Mouse (Mus musculus): ENCODE data around the gene Gm9758. TPM values are rescaled to one million over a fixed set of nuclear protein-coding genes. Genes with fewer than 3 reads are reported as not detected.
"Not testable (repeated sequence)": the region's sequence is repeated elsewhere in the genome, so short reads cannot be mapped to it uniquely, and the experiment has no call there.

The Gm9758 gene
- not detected in 2 replicates for polyA plus RNA-seq (2012)

GRCm38 (mm10) chr5:14914799-14915198, at the start of gene Gm9758:
Gm9758 (minus strand) TSS chr5:14914899.
- H3K27me3 ChIP-seq (ENCODE audit: control insufficient read depth); H3K36me3 ChIP-seq (ENCODE audit: control insufficient read depth); H3K4me3 ChIP-seq (replicated peaks); H3K4me1 ChIP-seq (ENCODE audit: control insufficient read depth); H3K9me3 ChIP-seq (ENCODE audit: control insufficient read depth, low read length): not testable (repeated sequence)

DNA sequence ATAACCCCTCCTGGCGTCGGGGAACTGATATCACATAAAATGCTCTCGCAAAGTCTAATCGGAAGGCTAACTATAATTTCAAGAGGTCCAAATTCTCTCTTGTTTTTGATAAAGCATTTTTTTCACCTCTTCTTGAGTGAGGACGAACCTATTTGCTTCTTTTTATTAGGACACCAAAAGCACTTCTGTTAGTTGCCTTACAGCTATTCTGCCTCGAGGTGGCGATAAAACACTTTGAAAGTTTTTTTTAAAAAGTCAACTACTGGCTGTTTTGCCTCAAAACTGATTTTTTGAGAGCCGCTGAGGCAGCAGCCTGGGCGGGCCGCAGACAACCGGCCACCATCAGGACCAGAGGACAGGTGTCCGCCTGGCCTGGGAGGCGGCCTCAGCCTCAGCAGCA, 49.1 kb upstream of the Gm9758 start:
- H3K9me3 ChIP-seq (ENCODE audit: control insufficient read depth, low read length); H3K4me3 ChIP-seq (replicated peaks); H3K27me3 ChIP-seq (ENCODE audit: control insufficient read depth): not testable (repeated sequence)

GRCm38 (mm10) chr5:14961502-14961901, 46.8 kb upstream of the Gm9758 start:
- H3K36me3 ChIP-seq (ENCODE audit: control insufficient read depth); H3K4me1 ChIP-seq (ENCODE audit: control insufficient read depth); H3K27me3 ChIP-seq (ENCODE audit: control insufficient read depth); H3K9me3 ChIP-seq (ENCODE audit: control insufficient read depth, low read length); H3K4me3 ChIP-seq (replicated peaks): not testable (repeated sequence)

More for the DNA sequence above, 49.1 kb upstream of the Gm9758 start:
- H3K4me1 ChIP-seq (ENCODE audit: control insufficient read depth); H3K36me3 ChIP-seq (ENCODE audit: control insufficient read depth): not testable (repeated sequence)

DNA sequence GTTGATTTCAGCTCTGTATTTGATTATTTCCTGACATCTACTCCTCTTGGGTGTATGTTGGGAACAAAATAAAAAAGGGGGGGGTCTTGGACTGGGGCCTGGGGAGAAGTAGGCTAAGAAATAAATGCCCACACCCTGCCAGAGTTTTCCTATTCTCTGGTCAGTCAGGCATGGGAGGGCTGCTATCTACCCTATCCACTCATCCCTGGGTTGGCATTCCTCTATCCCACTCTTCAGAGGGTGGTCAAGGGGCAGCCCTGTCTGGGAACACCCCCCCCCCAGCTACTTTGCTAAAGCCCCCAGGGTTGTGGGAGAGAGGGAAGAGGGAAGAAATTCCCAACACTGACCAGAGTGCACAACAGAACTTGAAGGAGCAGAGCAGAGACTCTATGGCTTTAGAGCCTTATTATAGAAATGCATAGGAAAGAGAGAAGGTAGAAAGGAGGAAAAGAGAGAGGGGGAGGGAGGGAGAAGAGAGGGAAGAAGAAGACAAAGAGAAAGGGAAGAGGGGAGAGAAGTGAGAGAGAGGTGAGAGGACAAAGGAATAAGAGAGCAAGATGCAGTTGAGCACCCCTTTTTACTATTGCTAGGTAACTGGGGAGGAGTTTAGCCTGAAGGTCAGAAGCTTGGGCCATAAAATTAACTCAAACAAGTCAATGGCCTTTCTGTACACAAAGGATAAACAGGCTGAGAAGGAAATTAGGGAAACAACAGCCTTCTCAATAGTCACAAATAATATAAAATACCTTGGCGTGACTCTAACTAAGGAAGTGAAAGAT, 41.4 kb upstream of the Gm9758 start:
- not testable (repeated sequence) for H3K4me1 ChIP-seq (ENCODE audit: control insufficient read depth); H3K9me3 ChIP-seq (ENCODE audit: control insufficient read depth, low read length); H3K27me3 ChIP-seq (ENCODE audit: control insufficient read depth); H3K4me3 ChIP-seq (replicated peaks); H3K36me3 ChIP-seq (ENCODE audit: control insufficient read depth)

DNA sequence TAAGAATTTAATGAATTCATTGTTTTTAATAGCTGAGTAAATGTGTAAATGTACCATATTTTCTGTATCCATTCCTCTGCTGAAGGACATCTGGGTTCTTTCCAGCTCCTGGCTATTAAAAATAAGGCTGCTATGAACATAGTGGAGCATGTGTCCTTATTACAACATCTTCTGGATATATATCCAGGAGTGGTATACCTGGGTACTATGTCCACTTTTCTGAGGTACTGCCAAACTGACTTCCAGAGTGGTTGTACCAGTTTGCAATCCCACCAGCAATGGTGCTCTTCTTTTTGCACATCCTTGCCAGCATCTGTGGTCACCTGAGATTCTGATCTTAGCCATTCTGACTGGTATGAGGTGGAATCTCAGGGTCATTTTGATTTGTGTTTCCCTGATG, 38.9 kb upstream of the Gm9758 start:
- H3K4me1 ChIP-seq (ENCODE audit: control insufficient read depth); H3K36me3 ChIP-seq (ENCODE audit: control insufficient read depth); H3K9me3 ChIP-seq (ENCODE audit: control insufficient read depth, low read length); H3K4me3 ChIP-seq (replicated peaks); H3K27me3 ChIP-seq (ENCODE audit: control insufficient read depth): not testable (repeated sequence)

DNA sequence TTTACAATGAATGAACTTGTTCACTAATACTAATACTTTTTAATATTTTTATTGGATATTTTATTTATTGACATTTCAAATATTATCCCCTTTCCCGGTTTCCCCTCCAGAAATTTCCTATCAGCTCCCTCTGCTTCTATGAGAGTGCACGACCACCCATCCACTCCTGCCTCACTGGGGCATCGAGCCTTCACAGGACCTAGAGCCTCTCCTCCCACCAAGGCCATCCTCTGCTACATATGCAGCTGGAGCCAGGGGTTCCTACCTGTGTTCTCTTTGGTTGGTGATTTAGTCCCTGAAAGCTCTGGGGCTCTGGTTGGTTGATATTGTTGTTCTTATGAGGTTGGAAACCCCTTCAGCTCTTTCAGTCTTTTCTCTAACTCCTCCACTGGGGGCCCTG, 38.0 kb upstream of the Gm9758 start:
- not testable (repeated sequence) for H3K4me1 ChIP-seq (ENCODE audit: control insufficient read depth); H3K9me3 ChIP-seq (ENCODE audit: control insufficient read depth, low read length); H3K27me3 ChIP-seq (ENCODE audit: control insufficient read depth); H3K4me3 ChIP-seq (replicated peaks); H3K36me3 ChIP-seq (ENCODE audit: control insufficient read depth)

DNA sequence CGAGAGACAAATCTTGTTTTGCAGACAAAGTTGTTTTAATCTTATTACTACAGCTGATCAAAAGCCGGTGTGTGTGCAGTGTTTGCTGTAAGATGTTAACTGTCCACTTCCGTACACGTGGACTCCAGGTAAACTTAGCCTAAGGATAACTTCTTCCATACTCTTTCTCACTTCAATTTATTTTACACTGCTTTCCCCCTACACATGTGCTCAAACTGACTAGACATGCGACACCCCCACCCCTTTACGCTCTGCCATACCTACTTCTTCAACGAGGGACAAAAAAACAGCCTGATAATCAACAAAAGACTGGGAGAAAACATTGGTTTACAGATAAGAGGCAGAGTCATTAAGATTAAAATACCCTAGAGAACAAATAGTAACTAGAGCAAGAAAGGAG, 37.1 kb upstream of the Gm9758 start:
- not testable (repeated sequence) for H3K36me3 ChIP-seq (ENCODE audit: control insufficient read depth); H3K9me3 ChIP-seq (ENCODE audit: control insufficient read depth, low read length); H3K4me1 ChIP-seq (ENCODE audit: control insufficient read depth)

GRCm38 (mm10) chr5:14947482-14948198, 32.9 kb upstream of the Gm9758 start:
- H3K27me3 ChIP-seq (ENCODE audit: control insufficient read depth); H3K9me3 ChIP-seq (ENCODE audit: control insufficient read depth, low read length); H3K36me3 ChIP-seq (ENCODE audit: control insufficient read depth); H3K4me3 ChIP-seq (replicated peaks); H3K4me1 ChIP-seq (ENCODE audit: control insufficient read depth): not testable (repeated sequence)

More for the DNA sequence above, 37.1 kb upstream of the Gm9758 start:
- not testable (repeated sequence) for H3K4me3 ChIP-seq (replicated peaks); H3K27me3 ChIP-seq (ENCODE audit: control insufficient read depth)

GRCm38 (mm10) chr5:14945524-14945923, 30.8 kb upstream of the Gm9758 start:
- H3K36me3 ChIP-seq (ENCODE audit: control insufficient read depth); H3K9me3 ChIP-seq (ENCODE audit: control insufficient read depth, low read length); H3K4me3 ChIP-seq (replicated peaks); H3K27me3 ChIP-seq (ENCODE audit: control insufficient read depth); H3K4me1 ChIP-seq (ENCODE audit: control insufficient read depth): not testable (repeated sequence)

- H3K4me3 ChIP-seq (replicated peaks); H3K4me1 ChIP-seq (ENCODE audit: control insufficient read depth); H3K36me3 ChIP-seq (ENCODE audit: control insufficient read depth); H3K9me3 ChIP-seq (ENCODE audit: control insufficient read depth, low read length); H3K27me3 ChIP-seq (ENCODE audit: control insufficient read depth): not testable (repeated sequence)
Measured at GRCm38 (mm10) chr5:14941043-14941442, 26.3 kb upstream of the Gm9758 start.

GRCm38 (mm10) chr5:14938329-14938728, 23.6 kb upstream of the Gm9758 start, which contains the start of gene Speer4e:
Speer4e (minus strand) TSS chr5:14938429.
- H3K4me3 ChIP-seq (replicated peaks); H3K27me3 ChIP-seq (ENCODE audit: control insufficient read depth): not testable (repeated sequence)

GRCm38 (mm10) chr5:14933721-14934120, 19.0 kb upstream of the Gm9758 start:
- H3K9me3 ChIP-seq (ENCODE audit: control insufficient read depth, low read length); H3K36me3 ChIP-seq (ENCODE audit: control insufficient read depth); H3K4me1 ChIP-seq (ENCODE audit: control insufficient read depth); H3K27me3 ChIP-seq (ENCODE audit: control insufficient read depth); H3K4me3 ChIP-seq (replicated peaks): not testable (repeated sequence)

More at GRCm38 (mm10) chr5:14938329-14938728, 23.6 kb upstream of the Gm9758 start, which contains the start of gene Speer4e:
- H3K36me3 ChIP-seq (ENCODE audit: control insufficient read depth); H3K9me3 ChIP-seq (ENCODE audit: control insufficient read depth, low read length); H3K4me1 ChIP-seq (ENCODE audit: control insufficient read depth): not testable (repeated sequence)

- H3K27me3 ChIP-seq (ENCODE audit: control insufficient read depth); H3K9me3 ChIP-seq (ENCODE audit: control insufficient read depth, low read length); H3K4me1 ChIP-seq (ENCODE audit: control insufficient read depth); H3K4me3 ChIP-seq (replicated peaks); H3K36me3 ChIP-seq (ENCODE audit: control insufficient read depth): not testable (repeated sequence)
Measured at GRCm38 (mm10) chr5:14927047-14927446, 12.3 kb upstream of the Gm9758 start.

DNA sequence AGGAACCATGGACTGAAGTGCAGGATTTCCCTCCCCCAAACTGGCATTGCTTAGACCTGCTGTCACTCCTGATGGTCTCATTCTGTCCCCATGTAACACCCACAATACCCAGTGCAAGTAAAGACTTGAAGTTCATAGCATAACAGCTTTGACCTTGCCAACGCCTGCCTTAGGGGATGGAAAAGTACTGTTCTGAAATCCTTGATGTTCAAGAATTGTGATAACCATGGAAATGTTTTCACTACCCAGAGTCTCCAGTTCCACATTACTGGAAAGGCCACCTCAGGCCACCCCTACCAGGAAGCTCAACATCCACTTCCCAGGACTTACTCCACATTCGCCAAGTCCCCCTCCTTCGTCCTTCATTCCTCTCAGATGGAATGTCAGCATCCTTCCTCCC, 338 bp downstream of the Gm9758 start:
- H3K9me3 ChIP-seq (ENCODE audit: control insufficient read depth, low read length); H3K4me3 ChIP-seq (replicated peaks); H3K27me3 ChIP-seq (ENCODE audit: control insufficient read depth); H3K4me1 ChIP-seq (ENCODE audit: control insufficient read depth); H3K36me3 ChIP-seq (ENCODE audit: control insufficient read depth): not testable (repeated sequence)

GRCm38 (mm10) chr5:14903539-14903938, 11.2 kb downstream of the Gm9758 start:
- H3K4me3 ChIP-seq (replicated peaks); H3K9me3 ChIP-seq (ENCODE audit: control insufficient read depth, low read length); H3K36me3 ChIP-seq (ENCODE audit: control insufficient read depth); H3K4me1 ChIP-seq (ENCODE audit: control insufficient read depth); H3K27me3 ChIP-seq (ENCODE audit: control insufficient read depth): not testable (repeated sequence)
